Mouse (Mus musculus) olfactory bulb, adult 2 months (tissue): ENCODE results near the gene Dhrs3. TPM values are rescaled to one million over a fixed set of nuclear protein-coding genes. Genes with fewer than 3 reads are reported as not detected.

Experiments used
- H3K27ac ChIP-seq: fragments of 200-500 bp; 2 replicates; pipeline ENCODE4 v1.5.1; 2012; ENCODE audit warnings: low read depth, low read length; ENCODE audit not compliant: insufficient read depth
- H3K4me1 ChIP-seq: fragments of 200-500 bp; 2 replicates; pipeline ENCODE4 v1.6.1; 2012; ENCODE audit warnings: low read length; ENCODE audit not compliant: control insufficient read depth, insufficient read depth
- H3K4me3 ChIP-seq: fragments of 200-500 bp; 2 replicates; pipeline ENCODE4 v1.5.1; 2012; ENCODE audit warnings: mild to moderate bottlenecking, low read depth, low read length, moderate library complexity; ENCODE audit not compliant: insufficient read depth
- CTCF ChIP-seq: fragments of 200-500 bp; IDR thresholded peaks from 2 replicates; pipeline ENCODE4 v1.5.1; 2012; ENCODE audit warnings: low read depth, mild to moderate bottlenecking, low read length, moderate library complexity; ENCODE audit not compliant: insufficient read depth
- POLR2A ChIP-seq: fragments of 200-500 bp; IDR thresholded peaks from 2 replicates; pipeline ENCODE4 v1.6.1; 2012; ENCODE audit warnings: mild to moderate bottlenecking, low read depth, low read length, moderate library complexity; ENCODE audit not compliant: insufficient read depth
- WGBS: fragments of 180-500 bp; shearing (Covaris S2); methylation state at CpG from one replicate; pipeline ENCODE4 v1.1.7; 2018; 5-methylcytosine and 5-hydroxymethylcytosine counted together
- polyA plus RNA-seq: library from polyadenylated mRNA; stranded (reverse); fragments of >200 nt; gene quantifications from 2 replicates; pipeline ENCODE4 v1.2.4, GENCODE M21; 2012; ENCODE audit warnings: low replicate concordance; ENCODE audit not compliant: missing spikeins, insufficient read depth, insufficient read length

Dhrs3 gene
- polyA plus RNA-seq, 1 experiment = not detected

DNA sequence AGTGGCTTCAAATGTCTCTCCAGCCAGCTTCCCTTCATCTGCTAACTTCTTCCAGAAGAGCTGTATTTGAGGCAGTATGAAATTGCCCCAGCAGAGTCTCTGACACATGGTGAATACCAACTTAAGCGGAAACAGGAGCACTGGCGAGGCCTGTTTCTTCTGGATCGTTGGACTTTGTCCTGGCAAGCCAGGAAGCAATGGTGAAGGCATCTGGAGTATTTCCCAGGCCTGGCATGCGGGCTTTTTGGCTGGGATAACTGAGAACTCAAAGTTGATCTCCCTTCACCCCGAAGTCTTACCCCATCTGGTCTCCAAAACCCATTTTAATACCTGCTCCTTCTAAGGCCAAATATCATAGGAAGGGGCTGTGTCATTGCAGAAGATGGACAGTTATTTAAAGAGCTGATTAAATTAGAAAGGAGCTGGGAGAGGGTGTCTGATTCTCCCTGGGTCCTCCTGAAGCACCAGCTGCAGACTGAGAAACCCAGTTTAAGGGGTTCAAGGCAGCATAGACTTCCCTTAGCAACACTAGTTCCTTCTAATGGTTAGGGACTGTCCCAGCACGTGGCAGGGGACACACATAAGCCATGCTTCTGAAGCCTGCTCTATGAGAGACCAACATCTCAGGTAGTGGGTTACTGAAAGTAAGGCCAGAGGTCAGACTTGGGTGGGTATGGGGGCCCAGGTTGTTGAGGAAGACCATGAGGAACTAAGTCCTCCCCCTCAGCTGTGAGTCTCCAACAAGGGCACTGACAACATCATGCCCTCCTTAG lies 80.5 kb downstream of the Dhrs3 start:
- TF ChIP-seq CTCF (no peak), POLR2A (no peak)
- Histone ChIP-seq H3K4me3 (no peak overlapping the region), H3K27ac (no peak overlapping the region), H3K4me1 (peaks cover 3% of the 10 kb centered on the region; the same call in 1 of the 2 replicates)
- WGBS = 51% methylated on average over 6 of the region's 6 CpGs

DNA sequence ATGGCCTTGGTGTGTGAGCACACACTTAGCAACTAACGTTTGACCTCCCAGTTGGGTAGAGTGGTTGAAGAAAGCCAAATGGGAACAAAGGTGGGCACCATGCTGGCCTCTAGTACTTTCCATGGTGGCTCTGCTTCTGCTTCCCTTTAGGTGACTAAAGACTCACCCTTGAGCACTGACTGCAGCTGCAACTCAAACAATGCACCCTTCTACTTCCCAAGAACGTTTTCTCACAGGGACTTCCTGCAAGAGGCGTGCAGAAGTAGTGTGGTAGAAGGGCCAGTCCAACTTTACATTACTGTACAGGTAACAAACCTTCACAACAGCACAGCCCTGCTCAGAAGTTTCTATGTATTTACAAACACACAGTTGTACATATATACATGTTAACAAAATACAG lies 81.8 kb downstream of the Dhrs3 start:
- Histone ChIP-seq H3K4me1 (peaks cover 13% of the 10 kb centered on the region), H3K4me3 (no peak overlapping the region), H3K27ac (no peak overlapping the region)
- no peak for TF ChIP-seq CTCF
- no peak for TF ChIP-seq POLR2A
- WGBS = 80% methylated on average over 3 of the region's 3 CpGs

DNA sequence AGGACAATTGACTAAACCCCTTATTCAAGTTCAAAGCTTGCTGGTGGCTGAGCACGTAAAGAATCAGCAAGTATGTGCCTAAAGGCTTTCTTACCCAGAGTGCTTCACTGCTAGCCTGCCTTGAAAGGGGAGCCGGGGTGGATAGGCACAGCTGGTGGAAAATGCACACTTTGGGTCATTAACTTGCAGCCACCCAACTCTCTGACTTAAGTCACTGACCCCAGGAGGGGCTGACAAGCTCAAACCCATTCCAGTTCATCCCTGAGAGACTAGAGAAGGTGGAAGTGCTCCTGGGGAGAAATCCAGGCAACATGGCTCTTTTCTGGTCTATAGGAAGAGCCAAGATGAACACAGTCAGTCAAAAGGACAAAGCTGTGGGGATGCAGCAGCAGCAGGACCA lies 82.9 kb downstream of the Dhrs3 start:
- 66% methylated on average over 2 of the region's 2 CpGs for WGBS
- H3K27ac ChIP-seq = no peak overlapping the region

DNA sequence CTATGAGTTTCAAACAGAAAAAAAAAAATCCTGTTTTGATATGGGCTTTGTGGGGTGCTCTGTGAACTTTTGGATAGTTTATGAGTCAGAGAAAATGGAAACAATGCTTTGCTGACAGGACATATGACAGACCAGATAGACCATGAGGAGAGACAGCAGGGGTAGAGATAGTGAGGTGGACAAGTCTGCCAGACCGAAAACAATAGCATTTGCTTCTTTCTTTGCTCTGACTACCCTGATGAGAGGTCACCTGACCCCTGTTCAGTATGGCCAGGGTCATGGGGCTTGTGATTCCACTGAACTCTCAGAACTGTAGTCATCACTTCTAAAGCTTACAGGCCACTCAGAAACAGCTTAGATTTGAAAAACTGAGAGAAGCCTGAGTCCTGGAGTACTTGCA lies 84.4 kb downstream of the Dhrs3 start:
- peaks cover 16% of the 10 kb centered on the region for H3K4me1 ChIP-seq
- no peak overlapping the region for H3K27ac ChIP-seq
- TF ChIP-seq POLR2A (no peak), CTCF (no peak)
- no peak overlapping the region for H3K4me3 ChIP-seq
- 89% methylated on average over 1 of the region's 1 CpGs for WGBS

More for the DNA sequence above, 82.9 kb downstream of the Dhrs3 start:
- TF ChIP-seq POLR2A = no peak
- no peak for TF ChIP-seq CTCF
- peaks cover 14% of the 10 kb centered on the region for H3K4me1 ChIP-seq
- H3K4me3 ChIP-seq = no peak overlapping the region

Other genes starting within 250 kb of the Dhrs3 start
- gene Gm436, start 206.5 kb upstream of the Dhrs3 start, polyA plus RNA-seq = not detected in 2 replicates
- gene Gm13178, start 171.4 kb upstream of the Dhrs3 start, polyA plus RNA-seq = not detected in 2 replicates
- gene Gm438, start 106.2 kb upstream of the Dhrs3 start, polyA plus RNA-seq = not detected in 2 replicates